In genomic region chr13:95323400-95323799, GRCm38 (mm10) we compare ENCODE assay signal across 8 mouse cellular contexts. TPM values are rescaled to one million over a fixed set of nuclear protein-coding genes. Genes with fewer than 3 reads are reported as not detected.
DNase-seq lines count a peak whose midpoint lies in the region; ATAC-seq lines count a peak whose summit lies in the region.

Zbed3 (plus strand) TSS chr13:95323612.

- peaks cover 29% of the 10 kb centered on the region for H3K4me1 ChIP-seq in neural tube, embryonic 13.5 days (replicated peaks)

- no peaks in the 10 kb centered on the region for H3K36me3 ChIP-seq in neural tube, embryonic 13.5 days

- peak within 1 kb of the TSS; percentile 77 for H3K4me2 ChIP-seq in neural tube, embryonic 13.5 days

- H3K9me3 ChIP-seq in neural tube, embryonic 13.5 days = no peaks in the 10 kb centered on the region

- ATAC-seq in common myeloid progenitor, adult 5-6 weeks (replicated peaks; ENCODE audit: low read depth, poor library complexity, severe bottlenecking) = no peak
- no peak for ATAC-seq in neural tube, embryonic 13.5 days (ENCODE audit: low read depth)
- ATAC-seq in cerebellum, adult (ENCODE audit: insufficient number of reproducible peaks, low FRiP score, low TSS enrichment) = no peak

- H3K27ac ChIP-seq in neural tube, embryonic 13.5 days (replicated peaks) = peak within 1 kb of the TSS; percentile 96

- DNase-seq in layer of hippocampus, adult 8-10 months (ENCODE audit: low spot score in 2 of 2) = no peak
- DNase-seq in layer of hippocampus, adult 9-11 months = no peak
- no peak for DNase-seq in heart, postnatal 4 days
- DNase-seq in layer of hippocampus, postnatal 36 days = no peak
- DNase-seq in thymus, postnatal 14 days = no peak

- H3K9ac ChIP-seq in neural tube, embryonic 13.5 days = peak within 1 kb of the TSS; percentile 98

- WGBS in neural tube, embryonic 13.5 days = 95% methylated on average over 6 of the region's 6 CpGs

- H3K4me3 ChIP-seq in neural tube, embryonic 13.5 days = peak within 1 kb of the TSS; percentile 84

- no peaks in the 10 kb centered on the region for H3K27me3 ChIP-seq in neural tube, embryonic 13.5 days

RNA-seq across cellular contexts. Expression of gene Zbed3, which starts in this region (rescaled TPM):
- 10 to 100 TPM; 13.6 to 17.9 (median 15.4) TPM for total RNA-seq in layer of hippocampus, adult 8-10 months (2022)
- 9.8 and 12.6 TPM in 2 replicates for total RNA-seq in common myeloid progenitor, adult 5-6 weeks (2017)
- 10 to 100 TPM; 47.5 to 49.6 TPM for total RNA-seq in heart, postnatal 4 days (2021)
- total RNA-seq in layer of hippocampus, postnatal 36 days (2021) = 10 to 100 TPM; 11.9 to 14.8 TPM
- polyA plus RNA-seq in neural tube, embryonic 13.5 days (2015; fragmentation: Nextera tagmentation; extraction: Ambion mirVana) = 38.2 and 44.3 TPM in 2 replicates
